Mouse (Mus musculus) heart, embryonic 10.5 days (tissue): ENCODE results near the gene Mt3. TPM values are rescaled to one million over a fixed set of nuclear protein-coding genes. Genes with fewer than 3 reads are reported as not detected.
"Not testable (repeated sequence)": the region's sequence is repeated elsewhere in the genome, so short reads cannot be mapped to it uniquely, and the experiment has no call there.

Experiments used
- DNase-seq: peaks from one replicate; pipeline ENCODE4 v3.0.0-alpha.2; 2017; ENCODE audit warnings: low spot score
- H3K27ac ChIP-seq: fragments of 300-500 bp; sonication (generic); 2 replicates; pipeline ENCODE4 v1.5.1; 2016; ENCODE audit warnings: mild to moderate bottlenecking
- H3K27me3 ChIP-seq: fragments of 300-500 bp; sonication (generic); 2 replicates; pipeline ENCODE4 v1.6.1; 2016; ENCODE audit warnings: mild to moderate bottlenecking; ENCODE audit not compliant: poor library complexity, insufficient read depth, severe bottlenecking
- H3K36me3 ChIP-seq: fragments of 300-500 bp; sonication (generic); 2 replicates; pipeline ENCODE4 v1.6.1; 2016; ENCODE audit warnings: mild to moderate bottlenecking, moderate library complexity
- H3K4me1 ChIP-seq: fragments of 300-500 bp; sonication (generic); 2 replicates; pipeline ENCODE4 v1.6.1; 2016; ENCODE audit warnings: mild to moderate bottlenecking
- H3K4me3 ChIP-seq: fragments of 300-500 bp; sonication (generic); 2 replicates; pipeline ENCODE4 v1.5.1; 2016; ENCODE audit warnings: mild to moderate bottlenecking, moderate library complexity
- H3K9me3 ChIP-seq: fragments of 300-500 bp; sonication (generic); 2 replicates; pipeline ENCODE4 v1.6.1; 2016; ENCODE audit warnings: mild to moderate bottlenecking, moderate library complexity
- WGBS: fragments of 180-500 bp; shearing (Covaris S2); methylation state at CpG from one replicate; pipeline ENCODE4 v1.1.7; 2016; 5-methylcytosine and 5-hydroxymethylcytosine counted together
- polyA plus RNA-seq: library from polyadenylated mRNA; unstranded; fragments of >200 nt; fragmentation: Nextera tagmentation; extraction: Ambion mirVana; gene quantifications from 2 replicates; pipeline ENCODE4 v1.2.1, GENCODE M21; 2016

The Mt3 gene
- polyA plus RNA-seq, 1 experiment from 2014 or later = 10.6 TPM

- no peak overlapping the region for H3K27ac ChIP-seq
- H3K4me3 ChIP-seq = no peak overlapping the region
- 83% methylated on average over 6 of the region's 6 CpGs for WGBS
- H3K36me3 ChIP-seq = no peaks in the 10 kb centered on the region
- no peak for DNase-seq
- no peaks in the 10 kb centered on the region for H3K4me1 ChIP-seq
- H3K9me3 ChIP-seq = no peaks in the 10 kb centered on the region
- 0 out of 2 replicates have a peak, but pooled peaks cover 1% of the 10 kb centered on the region for H3K27me3 ChIP-seq
Observed at GRCm38 (mm10) chr8:94129133-94129789, 23.1 kb upstream of the Mt3 start.

GRCm38 (mm10) chr8:94130126-94130525, 22.3 kb upstream of the Mt3 start:
- no peak for DNase-seq
- H3K9me3 ChIP-seq = no peaks in the 10 kb centered on the region
- no peak overlapping the region for H3K4me3 ChIP-seq
- H3K36me3 ChIP-seq = no peaks in the 10 kb centered on the region
- no peaks in the 10 kb centered on the region for H3K4me1 ChIP-seq
- no peaks in the 10 kb centered on the region for H3K27me3 ChIP-seq
- H3K27ac ChIP-seq = no peak overlapping the region
- 90% methylated on average over 4 of the region's 4 CpGs for WGBS

GRCm38 (mm10) chr8:94132096-94132495, 20.3 kb upstream of the Mt3 start:
- DNase-seq = no peak
- no peaks in the 10 kb centered on the region for H3K36me3 ChIP-seq
- 69% methylated on average over 5 of the region's 5 CpGs for WGBS

GRCm38 (mm10) chr8:94134601-94135000, 17.8 kb upstream of the Mt3 start:
- not testable (repeated sequence) for H3K4me1 ChIP-seq, H3K36me3 ChIP-seq, H3K4me3 ChIP-seq, DNase-seq, H3K9me3 ChIP-seq, H3K27ac ChIP-seq
- H3K27me3 ChIP-seq = peaks cover 18% of the 10 kb centered on the region; the same call in 1 of the 2 replicates
- WGBS = 60% methylated on average over 3 of the region's 3 CpGs

More at GRCm38 (mm10) chr8:94132096-94132495, 20.3 kb upstream of the Mt3 start:
- Histone ChIP-seq H3K27ac (no peak overlapping the region), H3K4me3 (no peak overlapping the region), H3K9me3 (no peaks in the 10 kb centered on the region), H3K27me3 (peaks cover 11% of the 10 kb centered on the region; the same call in 1 of the 2 replicates), H3K4me1 (0 out of 2 replicates have a peak, but pooled peaks cover 2% of the 10 kb centered on the region)

- Histone ChIP-seq H3K4me1 (0 out of 2 replicates have a peak, but pooled peaks cover 6% of the 10 kb centered on the region), H3K36me3 (no peaks in the 10 kb centered on the region), H3K4me3 (no peak overlapping the region), H3K27ac (no peak overlapping the region), H3K27me3 (peaks cover 18% of the 10 kb centered on the region; the same call in 1 of the 2 replicates), H3K9me3 (no peaks in the 10 kb centered on the region)
- DNase-seq = no peak
- 81% methylated on average over 6 of the region's 6 CpGs for WGBS
Observed at GRCm38 (mm10) chr8:94135556-94135955, 16.9 kb upstream of the Mt3 start.

- Histone ChIP-seq H3K4me3 (no peak overlapping the region), H3K36me3 (no peaks in the 10 kb centered on the region), H3K27me3 (peaks cover 18% of the 10 kb centered on the region; the same call in 1 of the 2 replicates), H3K4me1 (0 out of 2 replicates have a peak, but pooled peaks cover 6% of the 10 kb centered on the region), H3K27ac (no peak overlapping the region), H3K9me3 (no peaks in the 10 kb centered on the region)
- WGBS = 88% methylated on average over 7 of the region's 7 CpGs
- no peak for DNase-seq
Observed at GRCm38 (mm10) chr8:94136192-94136591, 16.2 kb upstream of the Mt3 start.

GRCm38 (mm10) chr8:94136933-94137332, 15.5 kb upstream of the Mt3 start, which contains the start of gene Mt4:
Mt4 (plus strand) TSS chr8:94137197.
- WGBS = 47% methylated on average over 6 of the region's 6 CpGs
- Histone ChIP-seq H3K27me3 (peaks cover 18% of the 10 kb centered on the region; the same call in 1 of the 2 replicates), H3K36me3 (no peaks in the 10 kb centered on the region), H3K4me1 (0 out of 2 replicates have a peak, but pooled peaks cover 6% of the 10 kb centered on the region), H3K27ac (no peak within 1 kb of the TSS), H3K9me3 (no peaks in the 10 kb centered on the region), H3K4me3 (no peak within 1 kb of the TSS)
- DNase-seq = no peak

- Histone ChIP-seq H3K4me1 (0 out of 2 replicates have a peak, but pooled peaks cover 6% of the 10 kb centered on the region), H3K36me3 (no peaks in the 10 kb centered on the region), H3K27me3 (peaks cover 18% of the 10 kb centered on the region; the same call in 1 of the 2 replicates), H3K4me3 (no peak overlapping the region), H3K9me3 (no peaks in the 10 kb centered on the region), H3K27ac (no peak overlapping the region)
- DNase-seq = no peak
- 76% methylated on average over 4 of the region's 4 CpGs for WGBS
Observed at GRCm38 (mm10) chr8:94140266-94140795, 12.1 kb upstream of the Mt3 start.

- 48% methylated on average over 5 of the region's 5 CpGs for WGBS
- Histone ChIP-seq H3K4me1 (peaks cover 12% of the 10 kb centered on the region), H3K27me3 (peaks cover 27% of the 10 kb centered on the region), H3K9me3 (no peaks in the 10 kb centered on the region), H3K4me3 (no peak overlapping the region), H3K36me3 (no peaks in the 10 kb centered on the region), H3K27ac (no peak overlapping the region)
- no peak for DNase-seq
Observed at GRCm38 (mm10) chr8:94148236-94148635, 4.2 kb upstream of the Mt3 start.

GRCm38 (mm10) chr8:94150925-94151324, 1.5 kb upstream of the Mt3 start:
- Histone ChIP-seq H3K4me3 (no peak overlapping the region), H3K4me1 (peaks cover 31% of the 10 kb centered on the region), H3K36me3 (no peaks in the 10 kb centered on the region), H3K27me3 (peaks cover 35% of the 10 kb centered on the region), H3K9me3 (no peaks in the 10 kb centered on the region), H3K27ac (peak overlapping the region; percentile 16; the same call in 1 of the 2 replicates)
- no peak for DNase-seq
- 64% methylated on average over 5 of the region's 5 CpGs for WGBS

GRCm38 (mm10) chr8:94153451-94153850, 1.0 kb downstream of the Mt3 start:
- Histone ChIP-seq H3K4me1 (peaks cover 35% of the 10 kb centered on the region), H3K4me3 (peak overlapping the region; percentile 49), H3K9me3 (no peaks in the 10 kb centered on the region), H3K27ac (no peak overlapping the region), H3K36me3 (no peaks in the 10 kb centered on the region), H3K27me3 (peaks cover 35% of the 10 kb centered on the region)
- 25% methylated on average over 7 of the region's 7 CpGs for WGBS
- no peak for DNase-seq

GRCm38 (mm10) chr8:94154537-94154936, 2.1 kb downstream of the Mt3 start:
- peak overlapping the region; percentile 47; the same call in 1 of the 2 replicates for H3K27ac ChIP-seq
- H3K4me3 ChIP-seq = no peak overlapping the region
- H3K4me1 ChIP-seq = peaks cover 35% of the 10 kb centered on the region
- DNase-seq = no peak
- WGBS = 45% methylated on average over 6 of the region's 6 CpGs
- H3K9me3 ChIP-seq = no peaks in the 10 kb centered on the region
- no peaks in the 10 kb centered on the region for H3K36me3 ChIP-seq
- H3K27me3 ChIP-seq = peaks cover 28% of the 10 kb centered on the region

- no peak overlapping the region for H3K4me3 ChIP-seq
- H3K27ac ChIP-seq = no peak overlapping the region
- no peaks in the 10 kb centered on the region for H3K36me3 ChIP-seq
Observed at GRCm38 (mm10) chr8:94156092-94156491, 3.7 kb downstream of the Mt3 start.

More at GRCm38 (mm10) chr8:94156092-94156491, 3.7 kb downstream of the Mt3 start:
- DNase-seq = no peak
- no peaks in the 10 kb centered on the region for H3K9me3 ChIP-seq
- H3K4me1 ChIP-seq = peaks cover 35% of the 10 kb centered on the region
- 72% methylated on average over 4 of the region's 4 CpGs for WGBS
- H3K27me3 ChIP-seq = peaks cover 25% of the 10 kb centered on the region
